Mouse (Mus musculus): ENCODE data around the gene Prkch. TPM values are rescaled to one million over a fixed set of nuclear protein-coding genes. Genes with fewer than 3 reads are reported as not detected.

The Prkch gene
- polyA plus RNA-seq, 1 experiment: 44.7 TPM

DNA sequence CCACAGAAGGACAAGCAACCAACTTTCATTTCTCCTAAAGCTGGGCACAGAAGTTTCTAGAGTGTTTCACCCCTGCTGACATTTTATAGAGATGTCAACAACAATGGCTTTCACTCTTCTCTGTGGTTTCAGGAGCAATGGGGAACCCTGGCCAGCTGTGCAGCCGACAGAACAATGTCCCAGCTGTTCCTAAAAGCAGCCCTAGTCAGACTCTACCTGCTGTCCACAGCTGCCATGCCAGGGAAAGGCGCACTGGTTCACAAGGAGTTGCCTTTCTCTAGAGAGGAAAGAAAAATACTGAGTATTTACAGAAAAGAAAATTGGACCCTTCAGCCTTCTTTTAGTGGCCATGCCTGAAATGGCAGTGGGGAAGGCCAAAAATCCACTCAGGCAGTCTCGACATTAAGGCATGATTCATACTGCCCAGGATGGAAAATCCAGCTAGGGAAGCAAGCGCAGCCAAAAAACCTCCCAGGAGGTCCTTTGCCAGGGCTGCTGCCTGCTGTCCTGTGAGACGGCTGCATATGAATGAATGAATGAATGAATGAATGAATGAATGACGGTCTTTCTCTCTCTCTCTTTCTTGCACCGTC, 190.3 kb downstream of the Prkch start:
- TF ChIP-seq CTCF (IDR thresholded peaks at IDR 0.05; ENCODE audit: low read depth, low read length) (no peak), POLR2A (IDR thresholded peaks at IDR 0.05; ENCODE audit: borderline replicate concordance, low read depth, low read length) (no peak)
- Histone ChIP-seq H3K4me1 (ENCODE audit: control insufficient read depth, insufficient read depth, low read length) (peaks cover 30% of the 10 kb centered on the region), H3K27ac (ENCODE audit: insufficient read depth, low read depth, low read length) (no peak overlapping the region), H3K4me3 (ENCODE audit: insufficient read depth, low read length) (no peak overlapping the region)

DNA sequence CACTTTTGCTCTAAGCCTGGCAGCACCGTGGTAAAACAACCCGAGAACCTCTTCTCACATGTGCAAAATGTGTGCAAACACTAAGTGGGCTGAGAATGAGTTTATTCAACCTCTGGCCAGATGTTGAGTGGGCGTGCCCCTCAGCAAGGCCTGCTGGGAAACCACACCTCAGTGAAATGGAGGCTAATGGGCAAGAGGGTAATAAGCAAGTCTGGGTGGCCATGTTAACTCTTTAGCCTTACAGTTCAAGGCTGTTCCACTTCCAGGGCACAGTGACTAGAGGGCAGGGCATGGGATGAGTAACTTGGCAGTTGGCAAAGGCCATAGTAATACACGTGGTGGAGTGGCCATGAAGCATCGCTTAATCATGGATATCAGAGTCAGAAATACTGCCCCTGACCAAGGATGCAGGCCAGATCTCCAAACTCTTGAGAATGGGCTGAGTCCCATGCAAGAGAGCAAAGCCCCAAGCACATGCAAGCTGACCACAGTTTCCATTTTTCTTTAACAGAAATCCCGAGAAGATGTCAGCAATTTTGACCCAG, 191.9 kb downstream of the Prkch start:
- Histone ChIP-seq H3K4me1 (ENCODE audit: control insufficient read depth, insufficient read depth, low read length) (peaks cover 46% of the 10 kb centered on the region), H3K4me3 (ENCODE audit: insufficient read depth, low read length) (no peak overlapping the region), H3K27ac (ENCODE audit: insufficient read depth, low read depth, low read length) (no peak overlapping the region)
- TF ChIP-seq POLR2A (IDR thresholded peaks at IDR 0.05; ENCODE audit: borderline replicate concordance, low read depth, low read length) (no peak), CTCF (IDR thresholded peaks at IDR 0.05; ENCODE audit: low read depth, low read length) (no peak)

DNA sequence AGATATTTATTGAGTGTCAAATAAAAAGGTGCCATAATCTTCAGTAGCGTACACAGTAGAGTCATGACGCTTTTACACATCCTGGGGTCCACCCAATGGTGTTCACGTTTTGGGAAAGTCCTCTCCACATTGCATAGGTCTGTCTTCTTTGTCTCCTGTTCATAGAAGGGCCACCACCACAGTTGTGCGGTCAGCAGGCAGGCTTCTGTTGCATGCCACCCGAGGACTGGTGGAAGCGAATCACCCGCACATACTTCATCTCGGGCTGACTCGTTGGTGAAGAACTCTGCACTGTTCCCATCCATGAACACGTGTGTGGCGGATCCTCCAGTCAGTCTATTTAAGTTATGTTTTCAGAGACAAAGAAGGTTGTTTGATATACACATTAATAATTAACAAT, 193.1 kb downstream of the Prkch start:
- TF ChIP-seq POLR2A (IDR thresholded peaks at IDR 0.05; ENCODE audit: borderline replicate concordance, low read depth, low read length) (no peak), CTCF (IDR thresholded peaks at IDR 0.05; ENCODE audit: low read depth, low read length) (no peak)
- no peak overlapping the region for H3K27ac ChIP-seq (ENCODE audit: insufficient read depth, low read depth, low read length)
- peaks cover 49% of the 10 kb centered on the region for H3K4me1 ChIP-seq (ENCODE audit: control insufficient read depth, insufficient read depth, low read length)
- H3K4me3 ChIP-seq (ENCODE audit: insufficient read depth, low read length): no peak overlapping the region

DNA sequence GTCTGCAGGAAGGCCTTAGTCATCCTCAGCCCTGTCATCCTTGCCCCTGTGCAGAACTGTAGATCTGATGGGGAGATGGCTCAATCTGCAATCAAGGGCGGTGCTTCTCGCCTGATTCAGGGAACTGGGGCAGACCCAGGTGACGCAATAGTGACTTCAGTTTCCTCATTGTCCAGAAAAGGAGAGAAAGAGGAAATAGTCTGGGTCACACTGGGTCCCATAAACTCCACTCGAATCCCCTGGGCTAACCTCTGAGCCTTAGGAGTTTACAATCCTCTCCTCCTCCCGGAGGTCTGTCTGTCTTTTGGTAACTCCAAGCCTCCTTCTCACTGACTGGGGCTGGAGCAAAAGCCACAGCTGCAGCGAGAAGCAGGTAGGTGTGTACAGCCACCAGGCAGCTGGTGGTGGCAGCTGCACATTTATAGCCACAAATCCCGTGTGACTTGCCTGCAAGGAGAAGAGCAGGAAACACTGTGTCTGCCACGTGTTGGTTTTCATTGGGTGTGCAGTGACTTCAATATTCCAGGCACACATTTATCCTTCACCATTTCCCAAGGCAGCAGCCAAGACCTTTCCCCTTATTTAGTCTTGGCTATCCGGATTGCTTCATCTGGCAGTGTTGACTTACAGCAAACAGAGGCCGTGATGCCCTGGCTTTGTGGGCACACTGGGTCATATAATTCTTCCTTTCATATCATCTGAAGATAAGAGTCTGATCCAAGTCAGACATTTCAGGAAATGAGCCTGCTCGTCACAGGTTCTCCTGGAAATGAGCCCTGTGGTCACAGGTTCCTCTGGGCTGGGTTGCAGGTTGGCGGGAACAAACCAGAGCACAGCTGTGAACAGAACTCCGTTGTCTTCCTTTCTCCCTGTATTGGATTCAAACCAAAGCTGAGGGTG, 195.0 kb downstream of the Prkch start:
- peak overlapping the region; percentile 46 for H3K4me3 ChIP-seq (ENCODE audit: insufficient read depth, low read length)
- H3K4me1 ChIP-seq (ENCODE audit: control insufficient read depth, insufficient read depth, low read length): peaks cover 39% of the 10 kb centered on the region
- peak overlapping the region; percentile 96 for H3K27ac ChIP-seq (ENCODE audit: insufficient read depth, low read depth, low read length)
- no peak for TF ChIP-seq CTCF (IDR thresholded peaks at IDR 0.05; ENCODE audit: low read depth, low read length)
- no peak for TF ChIP-seq POLR2A (IDR thresholded peaks at IDR 0.05; ENCODE audit: borderline replicate concordance, low read depth, low read length)

DNA sequence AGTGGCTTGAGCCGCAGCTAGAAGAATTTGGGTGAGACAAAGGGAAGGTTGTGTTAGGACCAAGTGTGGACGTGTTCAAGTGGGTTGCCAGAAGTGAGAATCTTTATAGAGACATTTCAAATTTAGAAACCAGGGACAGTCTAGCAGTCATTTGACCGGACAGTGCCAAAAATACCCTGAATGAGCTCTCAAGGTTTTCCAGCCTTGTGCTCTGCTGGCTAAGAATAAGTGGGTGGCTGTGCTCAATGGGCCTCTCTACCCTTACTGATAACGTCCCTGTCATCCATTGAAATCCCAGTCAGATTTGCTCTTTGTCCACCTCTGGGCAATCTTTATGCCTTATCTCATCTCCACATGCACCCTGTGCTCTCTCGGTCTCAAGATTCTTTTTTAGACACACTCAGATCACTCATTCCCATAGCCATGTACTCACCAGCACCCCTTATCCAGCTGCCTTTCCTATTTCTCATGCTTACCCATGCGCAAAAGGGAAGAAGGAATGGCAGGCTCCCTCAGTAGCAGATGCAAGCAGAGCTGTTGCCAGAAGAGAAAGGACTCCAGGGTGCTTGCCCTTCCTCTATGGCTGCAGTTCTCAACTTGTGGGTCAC, 196.9 kb downstream of the Prkch start:
- Histone ChIP-seq H3K27ac (ENCODE audit: insufficient read depth, low read depth, low read length) (no peak overlapping the region), H3K4me3 (ENCODE audit: insufficient read depth, low read length) (no peak overlapping the region), H3K4me1 (ENCODE audit: control insufficient read depth, insufficient read depth, low read length) (peaks cover 34% of the 10 kb centered on the region)
- no peak for TF ChIP-seq POLR2A (IDR thresholded peaks at IDR 0.05; ENCODE audit: borderline replicate concordance, low read depth, low read length)

DNA sequence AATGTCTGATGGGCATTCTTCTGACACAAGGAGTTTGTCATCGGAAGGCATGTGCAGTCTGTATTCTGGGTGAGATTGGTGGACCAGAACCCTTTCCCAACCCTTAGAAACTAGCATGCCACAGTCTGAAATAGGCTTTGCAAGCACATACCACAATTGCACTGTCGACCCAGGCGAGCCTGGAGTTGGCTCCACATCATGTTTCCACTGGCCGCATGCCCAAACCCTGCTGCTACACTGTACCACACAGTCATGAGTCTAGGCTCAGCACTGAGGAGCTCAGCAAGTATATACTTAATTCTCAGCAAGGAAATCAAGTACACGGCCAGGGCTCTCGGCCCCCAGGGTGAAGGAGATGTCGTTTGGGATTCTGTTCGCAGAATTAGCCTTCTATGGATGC, 202.3 kb downstream of the Prkch start:
- Histone ChIP-seq H3K4me1 (ENCODE audit: control insufficient read depth, insufficient read depth, low read length) (peaks cover 19% of the 10 kb centered on the region), H3K4me3 (ENCODE audit: insufficient read depth, low read length) (no peak overlapping the region), H3K27ac (ENCODE audit: insufficient read depth, low read depth, low read length) (no peak overlapping the region)
- TF ChIP-seq CTCF (IDR thresholded peaks at IDR 0.05; ENCODE audit: low read depth, low read length): no peak
- no peak for TF ChIP-seq POLR2A (IDR thresholded peaks at IDR 0.05; ENCODE audit: borderline replicate concordance, low read depth, low read length)

DNA sequence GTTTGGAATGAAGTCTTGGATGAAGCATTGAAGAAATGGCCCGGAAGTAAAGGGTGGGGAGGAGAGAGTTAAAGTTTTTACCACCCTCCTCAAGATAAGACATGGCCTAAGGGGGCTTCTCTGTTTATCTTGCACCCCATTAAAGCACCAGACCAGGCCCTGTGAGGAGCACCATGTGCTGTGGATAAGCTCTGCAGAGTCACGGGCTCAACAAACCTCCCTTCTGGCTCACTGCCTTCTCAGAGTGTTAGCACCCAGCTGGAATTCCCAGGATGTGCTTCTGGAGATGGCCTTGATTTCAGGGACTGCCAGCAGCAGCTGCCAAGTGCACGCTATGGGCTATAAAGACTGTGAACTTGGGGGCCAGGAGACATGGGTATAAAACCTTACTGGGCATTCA, 204.3 kb downstream of the Prkch start:
- Histone ChIP-seq H3K4me3 (ENCODE audit: insufficient read depth, low read length) (no peak overlapping the region), H3K4me1 (ENCODE audit: control insufficient read depth, insufficient read depth, low read length) (peaks cover 29% of the 10 kb centered on the region), H3K27ac (ENCODE audit: insufficient read depth, low read depth, low read length) (no peak overlapping the region)
- TF ChIP-seq CTCF (IDR thresholded peaks at IDR 0.05; ENCODE audit: low read depth, low read length): no peak
- no peak for TF ChIP-seq POLR2A (IDR thresholded peaks at IDR 0.05; ENCODE audit: borderline replicate concordance, low read depth, low read length)

DNA sequence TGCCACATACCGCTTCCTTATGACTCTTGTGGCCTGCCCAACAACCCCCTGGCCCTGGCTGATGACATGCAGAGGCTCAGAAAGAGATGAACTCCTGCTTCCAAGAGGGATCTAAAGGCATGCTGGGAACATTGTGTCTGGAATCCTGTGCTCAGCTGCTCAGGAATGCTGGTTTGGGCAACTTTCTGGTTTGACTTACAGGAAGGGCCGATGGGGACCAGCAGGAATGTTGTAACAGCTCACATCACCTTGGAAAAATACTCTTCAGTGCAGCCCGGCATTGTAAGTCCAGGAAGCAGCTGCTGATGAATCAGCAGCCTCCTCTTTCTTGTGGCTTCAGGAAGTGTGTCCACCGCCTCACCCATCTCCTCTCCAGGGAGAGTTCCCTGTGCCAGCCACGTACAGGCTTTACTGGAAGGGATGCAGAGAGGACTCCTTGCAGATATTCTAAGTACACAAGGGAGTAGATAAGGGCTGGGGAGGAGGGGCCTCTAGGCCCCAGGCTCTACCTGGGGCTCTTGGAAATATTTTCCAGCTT, 206.0 kb downstream of the Prkch start:
- H3K27ac ChIP-seq (ENCODE audit: insufficient read depth, low read depth, low read length): 0 out of 2 replicates have a peak overlapping the region, but pooled peaks have one; percentile 11
- no peak for TF ChIP-seq CTCF (IDR thresholded peaks at IDR 0.05; ENCODE audit: low read depth, low read length)
- TF ChIP-seq POLR2A (IDR thresholded peaks at IDR 0.05; ENCODE audit: borderline replicate concordance, low read depth, low read length): no peak
- peaks cover 39% of the 10 kb centered on the region for H3K4me1 ChIP-seq (ENCODE audit: control insufficient read depth, insufficient read depth, low read length)
- H3K4me3 ChIP-seq (ENCODE audit: insufficient read depth, low read length): no peak overlapping the region

DNA sequence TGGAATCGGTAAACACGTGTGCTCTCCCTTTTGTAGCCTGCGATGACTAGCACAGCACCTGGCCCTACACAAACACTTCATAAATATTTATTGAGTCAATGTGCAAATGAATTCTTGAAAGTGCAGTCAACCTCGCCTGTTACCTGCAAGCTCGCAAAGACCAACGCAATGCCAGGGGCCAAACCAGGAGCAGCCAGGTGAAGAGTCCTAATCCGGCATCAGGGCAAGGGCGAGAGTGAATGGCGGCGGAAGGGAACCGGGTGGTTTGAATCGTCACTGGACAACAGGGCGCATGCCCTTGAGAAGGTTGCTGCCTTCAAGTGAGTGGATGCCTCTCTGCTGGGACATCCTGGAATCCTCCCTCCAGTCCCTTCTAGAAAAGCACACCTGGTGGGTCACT, 208.6 kb downstream of the Prkch start:
- Histone ChIP-seq H3K27ac (ENCODE audit: insufficient read depth, low read depth, low read length) (no peak overlapping the region), H3K4me3 (ENCODE audit: insufficient read depth, low read length) (no peak overlapping the region), H3K4me1 (ENCODE audit: control insufficient read depth, insufficient read depth, low read length) (peaks cover 39% of the 10 kb centered on the region)
- no peak for TF ChIP-seq CTCF (IDR thresholded peaks at IDR 0.05; ENCODE audit: low read depth, low read length)
- no peak for TF ChIP-seq POLR2A (IDR thresholded peaks at IDR 0.05; ENCODE audit: borderline replicate concordance, low read depth, low read length)
